Mouse (Mus musculus) neural tube, embryonic 15.5 days (tissue): Measurements from ENCODE around the gene Gm49711. TPM values are rescaled to one million over a fixed set of nuclear protein-coding genes. Genes with fewer than 3 reads are reported as not detected.
A peak's percentile ranks its signal among the peaks of the same experiment; 100 is the strongest.
"Not testable (repeated sequence)": the region's sequence is repeated elsewhere in the genome, so short reads cannot be mapped to it uniquely, and the experiment has no call there.

Experiments
- ATAC-seq: fragments of 200-750 bp; cut with Nextera tagmentation; 2 replicates; pipeline ENCODE4 v1.8.0; 2017; ENCODE audit warnings: mild to moderate bottlenecking, moderate TSS enrichment, moderate library complexity; ENCODE audit not compliant: low FRiP score
- H3K27ac ChIP-seq: fragments of 300-500 bp; sonication (generic); replicated peaks from 2 replicates; pipeline ENCODE4 v1.5.1; 2015; ENCODE audit warnings: mild to moderate bottlenecking, inconsistent platforms
- H3K27me3 ChIP-seq: fragments of 300-500 bp; sonication (generic); replicated peaks from 2 replicates; pipeline ENCODE4 v1.6.1; 2015; ENCODE audit warnings: inconsistent platforms
- H3K36me3 ChIP-seq: fragments of 300-500 bp; sonication (generic); 2 replicates; pipeline ENCODE4 v1.6.1; 2015; ENCODE audit warnings: inconsistent platforms
- H3K4me1 ChIP-seq: fragments of 300-500 bp; sonication (generic); 2 replicates; pipeline ENCODE4 v1.6.1; 2015; ENCODE audit warnings: inconsistent platforms
- H3K4me2 ChIP-seq: fragments of 300-500 bp; sonication (generic); 2 replicates; pipeline ENCODE4 v1.6.1; 2015; ENCODE audit warnings: inconsistent platforms, mild to moderate bottlenecking, moderate library complexity
- H3K4me3 ChIP-seq: fragments of 300-500 bp; sonication (generic); replicated peaks from 2 replicates; pipeline ENCODE4 v1.5.1; 2015; ENCODE audit warnings: mild to moderate bottlenecking, inconsistent platforms
- H3K9ac ChIP-seq: fragments of 300-500 bp; sonication (generic); replicated peaks from 2 replicates; pipeline ENCODE4 v1.6.1; 2015; ENCODE audit warnings: mild to moderate bottlenecking, inconsistent platforms
- H3K9me3 ChIP-seq: fragments of 300-500 bp; sonication (generic); replicated peaks from 2 replicates; pipeline ENCODE4 v1.6.1; 2016; ENCODE audit warnings: inconsistent platforms
- WGBS: fragments of 180-500 bp; shearing (Covaris S2); methylation state at CpG from one replicate; pipeline ENCODE4 v1.1.7; 2015; ENCODE audit warnings: mixed read lengths; 5-methylcytosine and 5-hydroxymethylcytosine counted together
- polyA plus RNA-seq: library from polyadenylated mRNA; unstranded; fragments of >200 nt; fragmentation: Nextera tagmentation; extraction: Ambion mirVana; gene quantifications from 2 replicates; pipeline ENCODE4 v1.2.1, GENCODE M21; 2015

Gene Gm49711
- polyA plus RNA-seq, 1 experiment from 2014 or later: 0.55 TPM

DNA sequence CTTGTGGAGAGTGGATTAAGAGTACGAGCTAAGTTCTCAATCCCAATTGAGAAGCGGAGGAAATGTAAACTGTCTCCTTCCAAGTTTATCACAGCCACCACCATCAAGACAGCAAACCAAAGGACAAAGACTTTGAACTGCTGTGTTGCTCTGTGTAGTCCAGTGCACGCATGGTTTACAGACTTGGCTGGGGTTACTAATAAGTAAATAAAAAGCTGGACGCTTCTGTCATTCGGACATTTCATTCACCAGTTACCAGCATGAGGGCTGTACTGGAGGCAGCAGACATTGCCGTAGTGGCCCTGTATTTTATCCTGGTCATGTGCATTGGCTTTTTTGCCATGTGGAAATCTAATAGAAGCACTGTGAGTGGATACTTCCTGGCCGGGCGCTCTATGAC is 18.7 kb downstream of the Gm49711 start:
- no peak for ATAC-seq
- Histone ChIP-seq H3K4me3 (no peak overlapping the region), H3K4me2 (no peak overlapping the region), H3K36me3 (peaks cover 25% of the 10 kb centered on the region), H3K4me1 (no peaks in the 10 kb centered on the region), H3K9ac (no peak overlapping the region), H3K9me3 (no peaks in the 10 kb centered on the region), H3K27me3 (no peaks in the 10 kb centered on the region), H3K27ac (no peak overlapping the region)
- 93% methylated on average over 8 of the region's 8 CpGs for WGBS

- WGBS: 73% methylated on average over 10 of the region's 10 CpGs
- no peak for ATAC-seq
- Histone ChIP-seq H3K36me3 (peaks cover 9% of the 10 kb centered on the region; the same call in 1 of the 2 replicates), H3K4me1 (no peaks in the 10 kb centered on the region; the same call in 1 of the 2 replicates), H3K4me2 (no peak overlapping the region), H3K4me3 (no peak overlapping the region), H3K27me3 (no peaks in the 10 kb centered on the region), H3K9me3 (no peaks in the 10 kb centered on the region), H3K27ac (no peak overlapping the region), H3K9ac (no peak overlapping the region)
These were observed 25.8 kb downstream of the Gm49711 start for GRCm38 (mm10) chr16:92083771-92084453.

GRCm38 (mm10) chr16:92089225-92089624 is 31.1 kb downstream of the Gm49711 start:
- H3K36me3 ChIP-seq: no peaks in the 10 kb centered on the region
- H3K4me1 ChIP-seq: no peaks in the 10 kb centered on the region
- 62% methylated on average over 3 of the region's 3 CpGs for WGBS
- H3K9ac ChIP-seq: no peak overlapping the region
- no peak overlapping the region for H3K27ac ChIP-seq
- no peak for ATAC-seq
- H3K4me2 ChIP-seq: no peak overlapping the region
- no peaks in the 10 kb centered on the region for H3K9me3 ChIP-seq
- no peaks in the 10 kb centered on the region for H3K27me3 ChIP-seq
- no peak overlapping the region for H3K4me3 ChIP-seq

- Histone ChIP-seq H3K9me3 (no peaks in the 10 kb centered on the region), H3K4me1 (no peaks in the 10 kb centered on the region), H3K27ac (no peak overlapping the region), H3K27me3 (no peaks in the 10 kb centered on the region), H3K36me3 (no peaks in the 10 kb centered on the region), H3K4me3 (no peak overlapping the region), H3K4me2 (no peak overlapping the region), H3K9ac (no peak overlapping the region)
- no peak for ATAC-seq
- 78% methylated on average over 5 of the region's 5 CpGs for WGBS
These were observed 33.8 kb downstream of the Gm49711 start for GRCm38 (mm10) chr16:92091876-92092275.

- no peak for ATAC-seq
- Histone ChIP-seq H3K27ac (no peak overlapping the region), H3K9ac (no peak overlapping the region), H3K4me3 (no peak overlapping the region), H3K36me3 (peaks cover 10% of the 10 kb centered on the region; the same call in 1 of the 2 replicates), H3K4me1 (peaks cover 24% of the 10 kb centered on the region), H3K27me3 (no peaks in the 10 kb centered on the region), H3K9me3 (no peaks in the 10 kb centered on the region), H3K4me2 (no peak overlapping the region)
- WGBS: 55% methylated on average over 10 of the region's 10 CpGs
These were observed 40.4 kb downstream of the Gm49711 start for GRCm38 (mm10) chr16:92098351-92099051.

- Histone ChIP-seq H3K4me1 (peaks cover 24% of the 10 kb centered on the region), H3K9ac (no peak overlapping the region), H3K9me3 (no peaks in the 10 kb centered on the region), H3K4me2 (no peak overlapping the region), H3K27ac (0 out of 2 replicates have a peak overlapping the region, but pooled peaks have one; percentile 1), H3K4me3 (no peak overlapping the region), H3K27me3 (no peaks in the 10 kb centered on the region), H3K36me3 (peaks cover 10% of the 10 kb centered on the region; the same call in 1 of the 2 replicates)
- WGBS: 86% methylated on average over 16 of the region's 16 CpGs
- no peak for ATAC-seq
These were observed 41.5 kb downstream of the Gm49711 start for GRCm38 (mm10) chr16:92099598-92099997.

DNA sequence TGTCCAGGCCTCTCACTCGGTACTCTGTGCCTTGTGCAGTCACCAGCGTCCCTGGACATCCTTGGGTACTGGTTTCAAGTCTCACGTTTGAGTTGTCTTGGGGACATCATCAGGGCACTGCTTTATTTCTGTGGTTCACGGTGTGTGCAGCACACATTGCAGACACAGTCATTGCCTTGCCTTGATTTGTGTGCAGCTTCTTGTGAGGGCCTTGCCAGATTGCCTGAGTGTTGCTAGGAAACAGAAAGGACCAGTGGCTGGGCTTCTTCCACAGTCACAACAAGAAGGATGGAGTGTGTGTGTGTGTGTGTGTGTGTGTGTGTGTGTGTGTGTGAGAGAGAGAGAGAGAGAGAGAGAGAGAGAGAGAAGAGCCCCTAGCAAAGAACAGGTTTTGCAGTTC is 42.0 kb downstream of the Gm49711 start:
- Histone ChIP-seq H3K9ac (no peak overlapping the region), H3K4me2 (no peak overlapping the region), H3K27ac (0 out of 2 replicates have a peak overlapping the region, but pooled peaks have one; percentile 1), H3K36me3 (peaks cover 10% of the 10 kb centered on the region; the same call in 1 of the 2 replicates), H3K27me3 (no peaks in the 10 kb centered on the region), H3K9me3 (no peaks in the 10 kb centered on the region), H3K4me1 (peaks cover 24% of the 10 kb centered on the region), H3K4me3 (no peak overlapping the region)
- WGBS: 48% methylated on average over 4 of the region's 4 CpGs
- peak; percentile 65; the same call in 1 of the 2 replicates for ATAC-seq

- no peak overlapping the region for H3K4me2 ChIP-seq
- peaks cover 10% of the 10 kb centered on the region; the same call in 1 of the 2 replicates for H3K36me3 ChIP-seq
- no peaks in the 10 kb centered on the region for H3K27me3 ChIP-seq
- H3K4me3 ChIP-seq: no peak overlapping the region
- H3K4me1 ChIP-seq: peaks cover 24% of the 10 kb centered on the region
- WGBS: 76% methylated on average over 5 of the region's 5 CpGs
- H3K9ac ChIP-seq: no peak overlapping the region
- ATAC-seq: no peak
- H3K27ac ChIP-seq: no peak overlapping the region
- H3K9me3 ChIP-seq: no peaks in the 10 kb centered on the region
These were observed 44.0 kb downstream of the Gm49711 start for GRCm38 (mm10) chr16:92102115-92102514.

GRCm38 (mm10) chr16:92102931-92103330 is 44.8 kb downstream of the Gm49711 start:
- not testable (repeated sequence) for H3K27me3 ChIP-seq, H3K4me2 ChIP-seq, H3K36me3 ChIP-seq, H3K9me3 ChIP-seq, ATAC-seq, H3K9ac ChIP-seq, H3K27ac ChIP-seq, H3K4me3 ChIP-seq
- WGBS: 98% methylated on average over 6 of the region's 7 CpGs
- peaks cover 24% of the 10 kb centered on the region for H3K4me1 ChIP-seq

GRCm38 (mm10) chr16:92103572-92104331 is 45.6 kb downstream of the Gm49711 start:
- WGBS: 28% methylated on average over 9 of the region's 9 CpGs
- Histone ChIP-seq H3K27me3 (no peaks in the 10 kb centered on the region), H3K27ac (0 out of 2 replicates have a peak overlapping the region, but pooled peaks have one; percentile 10), H3K36me3 (peaks cover 10% of the 10 kb centered on the region; the same call in 1 of the 2 replicates), H3K9ac (no peak overlapping the region), H3K4me1 (peaks cover 18% of the 10 kb centered on the region), H3K9me3 (no peaks in the 10 kb centered on the region), H3K4me2 (no peak overlapping the region), H3K4me3 (no peak overlapping the region)
- peak; percentile 58; the same call in 1 of the 2 replicates for ATAC-seq

DNA sequence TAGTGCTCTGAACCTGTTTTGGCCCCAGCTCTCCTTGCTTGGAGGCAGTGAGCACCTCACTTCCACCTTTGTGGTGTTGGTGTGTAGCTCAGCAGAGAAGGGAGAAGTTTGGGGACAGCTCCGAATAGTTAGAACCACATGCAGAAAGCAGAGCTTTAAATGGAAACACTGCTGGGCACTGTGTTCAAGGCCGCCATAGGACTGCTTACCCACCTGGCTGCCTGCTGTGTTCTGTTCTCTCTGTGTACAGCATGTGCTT is 46.1 kb downstream of the Gm49711 start:
- Histone ChIP-seq H3K36me3 (peaks cover 10% of the 10 kb centered on the region; the same call in 1 of the 2 replicates), H3K4me3 (no peak overlapping the region), H3K9me3 (no peaks in the 10 kb centered on the region), H3K9ac (no peak overlapping the region), H3K27ac (no peak overlapping the region), H3K4me1 (peaks cover 13% of the 10 kb centered on the region), H3K4me2 (no peak overlapping the region), H3K27me3 (no peaks in the 10 kb centered on the region)
- no peak for ATAC-seq
- WGBS: 81% methylated on average over 2 of the region's 2 CpGs
